Mouse (Mus musculus): ENCODE results near the gene Apoo. TPM values are rescaled to one million over a fixed set of nuclear protein-coding genes. Genes with fewer than 3 reads are reported as not detected.
"Not testable (repeated sequence)": the region's sequence is repeated elsewhere in the genome, so short reads cannot be mapped to it uniquely, and the experiment has no call there.

The Apoo gene
- polyA plus RNA-seq, 1 experiment from 2014 or later = 147 TPM

DNA sequence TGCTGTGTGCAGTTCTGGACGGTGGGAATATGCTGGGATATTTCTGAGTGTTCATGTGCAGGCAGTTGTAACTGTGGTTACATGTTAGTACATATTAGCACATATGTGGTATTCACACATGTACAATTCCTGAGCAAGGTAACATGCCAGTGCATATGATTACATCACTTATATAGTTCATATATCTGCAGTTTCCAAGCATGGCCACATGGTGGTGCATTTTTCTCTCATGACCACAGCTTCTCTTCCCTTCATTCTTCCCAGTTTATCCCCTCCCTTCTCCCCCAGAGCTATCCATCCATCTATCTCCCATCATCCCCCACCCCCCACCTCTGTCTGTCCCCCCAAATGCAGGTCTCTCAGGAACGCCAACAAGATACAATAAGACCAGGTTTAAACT lies 53.3 kb downstream of the Apoo start:
- no peaks in the 10 kb centered on the region for H3K9me3 ChIP-seq (replicated peaks; ENCODE audit: control insufficient read depth, low read length)
- H3K4me2 ChIP-seq (ENCODE audit: low read length) = no peak overlapping the region
- ATAC-seq (no peak), DNase-seq (ENCODE audit: low spot score) (peak; percentile 5)
- no peak overlapping the region for H3K9ac ChIP-seq (ENCODE audit: low read length)
- H3K4me3 ChIP-seq (ENCODE audit: low read depth, low read length) = no peak overlapping the region
- peaks cover 8% of the 10 kb centered on the region; the same call in 1 of the 2 replicates for H3K36me3 ChIP-seq (ENCODE audit: control insufficient read depth, insufficient read depth, low read length)
- no peak overlapping the region for H3K27ac ChIP-seq (ENCODE audit: low read depth, low read length)
- H3K4me1 ChIP-seq (ENCODE audit: control insufficient read depth, insufficient read depth, low read length) = no peaks in the 10 kb centered on the region
- H3K27me3 ChIP-seq (replicated peaks; ENCODE audit: control insufficient read depth, insufficient read depth, low read length) = no peaks in the 10 kb centered on the region
- 85% methylated on average over 2 of the region's 2 CpGs for WGBS

DNA sequence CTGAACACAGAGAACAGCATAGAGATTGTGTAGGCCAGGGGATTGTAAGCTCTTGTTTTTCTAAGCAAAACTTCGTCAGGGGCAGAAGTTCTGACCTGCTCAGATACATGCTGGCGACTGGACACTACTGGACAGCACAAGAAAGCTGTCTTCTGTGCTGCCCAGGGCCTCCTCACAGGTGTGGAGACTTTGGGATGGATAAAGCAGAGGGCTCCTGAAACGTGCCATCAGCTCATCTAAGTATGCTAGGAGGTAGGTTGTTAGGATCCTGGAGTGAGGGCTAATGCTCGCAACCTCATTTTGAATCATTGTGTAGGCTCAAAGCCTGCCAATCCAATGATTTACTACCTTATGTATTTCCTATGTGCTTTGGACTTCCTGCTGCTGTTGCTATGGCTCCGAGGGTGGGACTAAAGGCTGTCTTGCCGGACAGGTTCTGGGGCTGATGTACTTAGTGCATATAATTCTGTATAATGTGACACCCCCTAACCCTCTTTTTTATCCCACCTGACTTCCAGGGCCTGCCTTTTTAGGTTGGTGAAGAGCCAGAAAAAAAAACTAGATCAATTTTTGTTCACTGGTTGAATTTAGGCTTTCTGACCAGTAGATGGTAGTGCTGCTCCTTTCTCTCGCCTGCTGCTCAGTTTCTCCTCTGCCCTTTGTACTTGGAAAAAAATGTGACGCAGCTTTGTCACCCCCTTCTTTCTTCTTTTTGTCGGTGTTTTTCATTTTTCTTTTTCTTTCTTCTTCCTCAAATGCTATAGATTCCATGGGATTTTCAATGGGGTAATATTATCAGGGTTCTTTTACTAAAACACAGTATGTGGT lies 64.8 kb downstream of the Apoo start:
- no peak overlapping the region for H3K9ac ChIP-seq (ENCODE audit: low read length)
- no peak overlapping the region for H3K4me3 ChIP-seq (ENCODE audit: low read depth, low read length)
- H3K9me3 ChIP-seq (replicated peaks; ENCODE audit: control insufficient read depth, low read length) = no peaks in the 10 kb centered on the region
- peak; percentile 75 for DNase-seq (ENCODE audit: low spot score)
- WGBS = 50% methylated on average over 9 of the region's 9 CpGs
- no peak overlapping the region for H3K27ac ChIP-seq (ENCODE audit: low read depth, low read length)
- peak; percentile 87 for ATAC-seq
- no peaks in the 10 kb centered on the region for H3K27me3 ChIP-seq (replicated peaks; ENCODE audit: control insufficient read depth, insufficient read depth, low read length)
- no peak overlapping the region for H3K4me2 ChIP-seq (ENCODE audit: low read length)
- H3K4me1 ChIP-seq (ENCODE audit: control insufficient read depth, insufficient read depth, low read length) = no peaks in the 10 kb centered on the region
- H3K36me3 ChIP-seq (ENCODE audit: control insufficient read depth, insufficient read depth, low read length) = no peaks in the 10 kb centered on the region

DNA sequence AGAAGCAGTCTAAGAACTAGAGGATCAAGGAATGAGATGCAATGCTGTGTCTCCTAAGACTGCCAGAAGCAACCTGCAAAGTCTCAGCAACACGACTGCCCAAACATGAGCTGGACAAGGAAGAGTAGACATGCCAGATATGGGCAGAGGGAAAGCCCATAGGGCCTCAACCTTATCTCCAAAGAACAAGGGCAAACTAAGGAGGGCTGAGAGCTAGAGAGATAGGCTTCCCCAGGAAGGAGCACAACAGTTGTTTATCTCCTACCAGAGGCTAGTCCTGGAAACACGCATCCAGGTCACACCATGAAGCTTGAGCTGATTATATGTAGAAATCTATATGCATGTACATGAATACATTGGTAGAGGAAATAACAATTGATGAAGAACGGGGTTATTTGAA lies 78.5 kb downstream of the Apoo start:
- not testable (repeated sequence) for H3K27ac ChIP-seq (ENCODE audit: low read depth, low read length); H3K4me2 ChIP-seq (ENCODE audit: low read length); ATAC-seq; H3K9ac ChIP-seq (ENCODE audit: low read length); H3K4me3 ChIP-seq (ENCODE audit: low read depth, low read length); H3K36me3 ChIP-seq (ENCODE audit: control insufficient read depth, insufficient read depth, low read length); H3K9me3 ChIP-seq (replicated peaks; ENCODE audit: control insufficient read depth, low read length); H3K27me3 ChIP-seq (replicated peaks; ENCODE audit: control insufficient read depth, insufficient read depth, low read length); H3K4me1 ChIP-seq (ENCODE audit: control insufficient read depth, insufficient read depth, low read length); DNase-seq (ENCODE audit: low spot score)
- WGBS = no CpG with 5 or more reads among the region's 3 CpGs

DNA sequence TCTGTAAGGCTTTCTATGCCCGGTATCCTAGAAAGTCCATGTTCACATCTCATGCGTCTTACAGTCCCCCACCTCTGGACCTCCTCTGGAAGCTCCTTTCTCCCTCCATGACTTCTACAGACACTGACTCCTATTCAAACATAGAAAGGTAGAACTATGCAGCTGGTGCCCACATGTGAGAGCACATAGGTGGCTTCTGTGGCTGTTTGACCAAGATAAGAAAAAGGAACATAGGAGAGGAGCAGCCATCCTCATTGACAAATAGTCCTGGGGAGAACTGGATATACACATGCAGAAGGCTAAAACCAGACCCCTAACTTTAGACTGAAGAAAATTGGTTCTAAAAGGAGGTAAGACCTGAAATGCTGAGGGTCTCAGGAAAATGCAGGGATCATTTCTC lies 79.1 kb downstream of the Apoo start:
- not testable (repeated sequence) for H3K4me3 ChIP-seq (ENCODE audit: low read depth, low read length); H3K9me3 ChIP-seq (replicated peaks; ENCODE audit: control insufficient read depth, low read length); H3K9ac ChIP-seq (ENCODE audit: low read length); H3K27me3 ChIP-seq (replicated peaks; ENCODE audit: control insufficient read depth, insufficient read depth, low read length); H3K27ac ChIP-seq (ENCODE audit: low read depth, low read length); H3K4me2 ChIP-seq (ENCODE audit: low read length); H3K36me3 ChIP-seq (ENCODE audit: control insufficient read depth, insufficient read depth, low read length); ATAC-seq; H3K4me1 ChIP-seq (ENCODE audit: control insufficient read depth, insufficient read depth, low read length); DNase-seq (ENCODE audit: low spot score)
- WGBS = 96% methylated on average over 2 of the region's 2 CpGs

DNA sequence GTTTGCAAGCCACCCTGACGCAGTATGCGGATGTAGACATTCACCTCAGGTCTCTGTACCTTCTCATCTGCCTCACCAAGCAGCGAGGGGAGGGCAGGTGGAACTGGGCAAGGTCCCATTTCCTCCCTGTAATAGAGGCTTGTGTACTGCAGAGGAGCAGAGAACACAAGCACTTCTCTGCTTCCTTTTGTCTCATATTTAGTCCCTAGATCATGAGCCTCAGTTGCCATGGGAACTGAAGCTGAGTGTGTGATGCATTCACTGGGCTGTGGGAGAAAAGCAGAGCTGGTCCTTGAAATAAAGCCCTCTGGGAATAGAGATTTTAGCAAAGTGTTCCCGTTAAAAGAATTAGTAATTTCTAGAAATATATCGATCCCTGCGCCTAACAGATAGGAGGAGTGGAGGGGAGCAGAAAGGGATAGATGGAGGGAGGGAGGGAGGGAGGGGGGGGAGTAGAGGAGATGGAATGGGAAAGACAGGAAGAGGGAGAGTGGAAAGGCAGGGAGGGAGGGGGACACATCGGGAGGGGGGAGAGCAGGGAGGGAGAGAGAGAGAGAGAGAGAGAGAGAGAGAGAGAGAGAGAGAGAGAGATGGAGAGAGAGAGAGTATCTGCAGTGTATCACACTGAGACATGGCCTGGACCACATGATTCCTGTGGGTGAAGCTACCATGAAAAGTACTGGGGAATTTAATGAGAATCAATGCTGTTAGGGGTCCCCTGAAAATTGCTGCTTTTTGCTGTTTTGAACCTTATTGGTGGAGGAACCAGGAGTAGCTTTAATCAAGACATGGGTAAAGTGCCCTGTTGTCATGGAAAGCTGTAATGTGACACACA lies 83.3 kb downstream of the Apoo start:
- not testable (repeated sequence) for H3K27ac ChIP-seq (ENCODE audit: low read depth, low read length); H3K4me3 ChIP-seq (ENCODE audit: low read depth, low read length); H3K9me3 ChIP-seq (replicated peaks; ENCODE audit: control insufficient read depth, low read length); DNase-seq (ENCODE audit: low spot score); H3K4me1 ChIP-seq (ENCODE audit: control insufficient read depth, insufficient read depth, low read length); H3K27me3 ChIP-seq (replicated peaks; ENCODE audit: control insufficient read depth, insufficient read depth, low read length); H3K36me3 ChIP-seq (ENCODE audit: control insufficient read depth, insufficient read depth, low read length); H3K9ac ChIP-seq (ENCODE audit: low read length); H3K4me2 ChIP-seq (ENCODE audit: low read length)
- WGBS = 20% methylated on average over 1 of the region's 7 CpGs
- ATAC-seq = peak; percentile 92

DNA sequence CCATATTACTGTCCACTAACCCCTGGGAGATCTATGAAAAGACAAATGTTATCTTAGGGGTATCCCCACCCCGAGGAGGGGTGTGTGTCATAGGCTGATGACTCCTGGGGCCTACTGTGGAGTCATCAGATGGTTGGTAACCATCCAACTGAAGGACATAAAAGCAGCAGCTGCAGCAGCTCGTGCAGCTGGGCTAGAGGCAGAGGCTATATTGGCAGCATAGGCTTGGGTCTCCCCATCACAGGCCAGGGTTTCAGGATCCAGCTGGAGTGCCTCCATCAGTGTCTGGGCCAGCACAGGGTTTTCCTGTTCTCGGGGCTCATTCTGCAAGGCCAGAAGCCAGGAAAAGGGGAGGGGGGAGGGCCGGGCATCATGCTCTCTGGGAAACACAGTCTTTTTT lies 92.4 kb downstream of the Apoo start:
- WGBS = 65% methylated on average over 4 of the region's 4 CpGs
- no peak overlapping the region for H3K4me2 ChIP-seq (ENCODE audit: low read length)
- H3K9me3 ChIP-seq (replicated peaks; ENCODE audit: control insufficient read depth, low read length) = no peaks in the 10 kb centered on the region
- H3K27me3 ChIP-seq (replicated peaks; ENCODE audit: control insufficient read depth, insufficient read depth, low read length) = no peaks in the 10 kb centered on the region
- no peak overlapping the region for H3K4me3 ChIP-seq (ENCODE audit: low read depth, low read length)
- no peak for ATAC-seq
- no peak overlapping the region for H3K9ac ChIP-seq (ENCODE audit: low read length)
- H3K36me3 ChIP-seq (ENCODE audit: control insufficient read depth, insufficient read depth, low read length) = no peaks in the 10 kb centered on the region
- DNase-seq (ENCODE audit: low spot score) = no peak
- H3K4me1 ChIP-seq (ENCODE audit: control insufficient read depth, insufficient read depth, low read length) = no peaks in the 10 kb centered on the region
- H3K27ac ChIP-seq (ENCODE audit: low read depth, low read length) = no peak overlapping the region

DNA sequence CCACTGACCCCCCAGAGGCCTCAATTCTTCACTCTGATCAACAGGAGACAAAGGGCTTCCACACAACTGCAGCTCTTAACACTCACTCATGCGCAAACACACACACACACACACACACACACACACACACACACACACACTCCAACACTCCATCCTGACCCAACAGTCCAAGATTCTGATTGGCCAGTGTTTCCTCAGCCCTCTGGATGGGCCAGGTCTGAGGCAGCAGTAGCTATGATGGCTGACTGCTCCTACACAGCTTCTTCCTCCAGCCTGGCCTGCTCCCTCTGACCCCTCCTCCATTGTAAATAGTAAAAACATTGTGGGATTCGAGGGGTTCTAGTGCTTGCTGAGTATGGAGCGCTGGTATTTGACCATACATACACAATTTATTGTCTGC lies 94.6 kb downstream of the Apoo start:
- not testable (repeated sequence) for H3K36me3 ChIP-seq (ENCODE audit: control insufficient read depth, insufficient read depth, low read length); H3K4me3 ChIP-seq (ENCODE audit: low read depth, low read length); ATAC-seq; H3K4me1 ChIP-seq (ENCODE audit: control insufficient read depth, insufficient read depth, low read length); H3K4me2 ChIP-seq (ENCODE audit: low read length); H3K27ac ChIP-seq (ENCODE audit: low read depth, low read length); DNase-seq (ENCODE audit: low spot score); H3K27me3 ChIP-seq (replicated peaks; ENCODE audit: control insufficient read depth, insufficient read depth, low read length); H3K9ac ChIP-seq (ENCODE audit: low read length); H3K9me3 ChIP-seq (replicated peaks; ENCODE audit: control insufficient read depth, low read length)
- 61% methylated on average over 1 of the region's 3 CpGs for WGBS

DNA sequence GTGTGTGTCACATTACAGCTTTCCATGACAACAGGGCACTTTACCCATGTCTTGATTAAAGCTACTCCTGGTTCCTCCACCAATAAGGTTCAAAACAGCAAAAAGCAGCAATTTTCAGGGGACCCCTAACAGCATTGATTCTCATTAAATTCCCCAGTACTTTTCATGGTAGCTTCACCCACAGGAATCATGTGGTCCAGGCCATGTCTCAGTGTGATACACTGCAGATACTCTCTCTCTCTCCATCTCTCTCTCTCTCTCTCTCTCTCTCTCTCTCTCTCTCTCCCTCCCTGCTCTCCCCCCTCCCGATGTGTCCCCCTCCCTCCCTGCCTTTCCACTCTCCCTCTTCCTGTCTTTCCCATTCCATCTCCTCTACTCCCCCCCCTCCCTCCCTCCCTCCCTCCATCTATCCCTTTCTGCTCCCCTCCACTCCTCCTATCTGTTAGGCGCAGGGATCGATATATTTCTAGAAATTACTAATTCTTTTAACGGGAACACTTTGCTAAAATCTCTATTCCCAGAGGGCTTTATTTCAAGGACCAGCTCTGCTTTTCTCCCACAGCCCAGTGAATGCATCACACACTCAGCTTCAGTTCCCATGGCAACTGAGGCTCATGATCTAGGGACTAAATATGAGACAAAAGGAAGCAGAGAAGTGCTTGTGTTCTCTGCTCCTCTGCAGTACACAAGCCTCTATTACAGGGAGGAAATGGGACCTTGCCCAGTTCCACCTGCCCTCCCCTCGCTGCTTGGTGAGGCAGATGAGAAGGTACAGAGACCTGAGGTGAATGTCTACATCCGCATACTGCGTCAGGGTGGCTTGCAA lies 95.9 kb downstream of the Apoo start:
- H3K4me3 ChIP-seq (ENCODE audit: low read depth, low read length); H3K4me2 ChIP-seq (ENCODE audit: low read length); H3K27ac ChIP-seq (ENCODE audit: low read depth, low read length); H3K36me3 ChIP-seq (ENCODE audit: control insufficient read depth, insufficient read depth, low read length); H3K9me3 ChIP-seq (replicated peaks; ENCODE audit: control insufficient read depth, low read length); H3K4me1 ChIP-seq (ENCODE audit: control insufficient read depth, insufficient read depth, low read length); H3K9ac ChIP-seq (ENCODE audit: low read length); DNase-seq (ENCODE audit: low spot score); H3K27me3 ChIP-seq (replicated peaks; ENCODE audit: control insufficient read depth, insufficient read depth, low read length): not testable (repeated sequence)
- ATAC-seq = peak; percentile 94
- no CpG with 5 or more reads among the region's 7 CpGs for WGBS

Measured in forebrain, embryonic 14.5 days (tissue).